Mouse (Mus musculus) hindbrain, embryonic 13.5 days (tissue): ENCODE measurements around the gene Clba1. TPM values are rescaled to one million over a fixed set of nuclear protein-coding genes. Genes with fewer than 3 reads are reported as not detected.
"Not testable (repeated sequence)": the region's sequence is repeated elsewhere in the genome, so short reads cannot be mapped to it uniquely, and the experiment has no call there.

ENCODE experiments used
- ATAC-seq: fragments of 200-750 bp; cut with Nextera tagmentation; 2 replicates; pipeline ENCODE4 v1.8.0; 2017; ENCODE audit warnings: moderate TSS enrichment; ENCODE audit not compliant: low FRiP score
- H3K27ac ChIP-seq: fragments of 300-500 bp; sonication (generic); 2 replicates; pipeline ENCODE4 v1.5.1; 2015; ENCODE audit warnings: inconsistent platforms, mild to moderate bottlenecking, moderate library complexity
- H3K27me3 ChIP-seq: fragments of 300-500 bp; sonication (generic); 2 replicates; pipeline ENCODE4 v1.6.1; 2015; ENCODE audit warnings: mild to moderate bottlenecking, inconsistent platforms
- H3K36me3 ChIP-seq: fragments of 300-500 bp; sonication (generic); 2 replicates; pipeline ENCODE4 v1.6.1; 2015; ENCODE audit warnings: mild to moderate bottlenecking, inconsistent platforms
- H3K4me1 ChIP-seq: fragments of 300-500 bp; sonication (generic); replicated peaks from 2 replicates; pipeline ENCODE4 v1.6.1; 2015; ENCODE audit warnings: inconsistent platforms
- H3K4me2 ChIP-seq: fragments of 300-500 bp; sonication (generic); 2 replicates; pipeline ENCODE4 v1.6.1; 2015; ENCODE audit warnings: inconsistent platforms, mild to moderate bottlenecking, moderate library complexity
- H3K4me3 ChIP-seq: fragments of 300-500 bp; sonication (generic); 2 replicates; pipeline ENCODE4 v1.5.1; 2015; ENCODE audit warnings: mild to moderate bottlenecking, inconsistent platforms
- H3K9ac ChIP-seq: fragments of 300-500 bp; sonication (generic); 2 replicates; pipeline ENCODE4 v1.6.1; 2015; ENCODE audit warnings: mild to moderate bottlenecking, inconsistent platforms
- H3K9me3 ChIP-seq: fragments of 300-500 bp; sonication (generic); 2 replicates; pipeline ENCODE4 v1.6.1; 2016; ENCODE audit warnings: inconsistent platforms
- WGBS: fragments of 180-500 bp; shearing (Covaris S2); methylation state at CpG from one replicate; pipeline ENCODE4 v1.1.7; 2015; 5-methylcytosine and 5-hydroxymethylcytosine counted together
- polyA plus RNA-seq: library from polyadenylated mRNA; unstranded; fragments of >200 nt; fragmentation: Nextera tagmentation; extraction: Ambion mirVana; gene quantifications from 2 replicates; pipeline ENCODE4 v1.2.1, GENCODE M21; 2015

Clba1 gene
- polyA plus RNA-seq, 1 experiment from 2014 or later: 21.9 TPM

DNA sequence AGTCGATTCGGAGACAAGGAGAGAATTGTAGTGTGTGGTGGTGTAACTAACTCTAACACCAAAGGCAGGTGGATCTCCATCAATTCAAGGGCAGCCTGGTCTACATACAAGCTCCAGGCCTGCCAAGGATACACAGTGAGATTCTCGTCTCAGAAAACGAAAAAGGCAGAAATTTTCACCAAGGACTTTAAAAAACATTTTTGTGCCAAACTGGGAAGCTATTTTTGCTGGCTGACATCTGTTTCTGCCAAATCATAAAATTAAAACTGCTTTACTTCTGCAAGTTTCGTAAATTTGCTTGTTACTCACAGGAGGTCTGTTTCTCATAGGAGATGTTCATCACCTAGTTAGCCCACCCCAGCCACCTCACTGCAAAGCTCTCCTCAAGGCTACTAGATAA lies 17.2 kb downstream of the Clba1 start:
- WGBS: 90% methylated on average over 5 of the region's 5 CpGs
- peaks cover 63% of the 10 kb centered on the region for H3K4me1 ChIP-seq

DNA sequence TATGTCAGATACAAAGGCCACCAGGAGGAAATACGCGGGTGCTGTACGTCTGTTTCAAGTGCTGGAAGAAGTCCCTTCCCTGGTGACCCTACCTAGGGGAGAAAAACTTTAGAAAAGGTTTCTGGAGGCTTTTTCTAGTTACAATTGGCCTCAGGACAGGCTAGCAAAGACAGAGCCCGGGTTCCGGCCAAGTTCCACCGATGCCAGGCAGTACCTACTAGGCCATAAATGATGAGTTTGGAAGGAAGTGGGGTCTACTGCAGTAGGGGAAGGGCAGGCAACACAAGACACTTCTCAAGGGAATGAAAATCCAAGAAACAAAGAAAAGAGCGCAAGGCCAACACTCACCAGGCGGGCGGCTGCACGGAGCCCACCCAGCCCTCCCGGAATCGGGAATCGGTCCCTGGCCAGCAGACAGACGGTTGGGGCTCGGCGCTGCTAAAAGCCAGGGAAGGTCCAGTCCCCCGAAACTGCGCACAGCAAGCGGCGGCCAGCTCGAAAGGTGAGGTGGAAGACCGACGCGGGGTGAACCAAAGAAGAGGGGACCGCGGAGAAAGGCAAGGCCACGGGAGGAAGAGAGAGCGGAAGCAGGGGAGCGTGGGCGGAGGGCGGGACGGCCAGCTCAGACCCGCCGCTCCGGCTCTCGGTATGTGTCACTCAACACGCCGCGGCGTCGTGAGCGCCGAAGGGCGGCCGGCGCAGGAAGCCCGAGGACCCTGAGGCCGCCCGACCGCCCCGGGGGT lies 19.9 kb downstream of the Clba1 start:
- peak overlapping the region; percentile 91 for H3K9ac ChIP-seq
- WGBS: under 1% methylated on average over 48 of the region's 51 CpGs
- peak overlapping the region; percentile 78 for H3K4me3 ChIP-seq
- H3K4me1 ChIP-seq: peaks cover 65% of the 10 kb centered on the region
- peak; percentile 82 for ATAC-seq
- no peaks in the 10 kb centered on the region for H3K27me3 ChIP-seq
- H3K9me3 ChIP-seq: no peaks in the 10 kb centered on the region
- H3K4me2 ChIP-seq: peak overlapping the region; percentile 86
- H3K36me3 ChIP-seq: peaks cover 42% of the 10 kb centered on the region
- peak overlapping the region; percentile 94 for H3K27ac ChIP-seq

More for the DNA sequence above, 17.2 kb downstream of the Clba1 start:
- no peak overlapping the region for H3K4me3 ChIP-seq
- H3K4me2 ChIP-seq: no peak overlapping the region
- H3K9me3 ChIP-seq: no peaks in the 10 kb centered on the region
- H3K9ac ChIP-seq: peak overlapping the region; percentile 91; the same call in 1 of the 2 replicates
- no peak overlapping the region for H3K27ac ChIP-seq
- no peak for ATAC-seq
- H3K27me3 ChIP-seq: no peaks in the 10 kb centered on the region
- peaks cover 43% of the 10 kb centered on the region for H3K36me3 ChIP-seq

DNA sequence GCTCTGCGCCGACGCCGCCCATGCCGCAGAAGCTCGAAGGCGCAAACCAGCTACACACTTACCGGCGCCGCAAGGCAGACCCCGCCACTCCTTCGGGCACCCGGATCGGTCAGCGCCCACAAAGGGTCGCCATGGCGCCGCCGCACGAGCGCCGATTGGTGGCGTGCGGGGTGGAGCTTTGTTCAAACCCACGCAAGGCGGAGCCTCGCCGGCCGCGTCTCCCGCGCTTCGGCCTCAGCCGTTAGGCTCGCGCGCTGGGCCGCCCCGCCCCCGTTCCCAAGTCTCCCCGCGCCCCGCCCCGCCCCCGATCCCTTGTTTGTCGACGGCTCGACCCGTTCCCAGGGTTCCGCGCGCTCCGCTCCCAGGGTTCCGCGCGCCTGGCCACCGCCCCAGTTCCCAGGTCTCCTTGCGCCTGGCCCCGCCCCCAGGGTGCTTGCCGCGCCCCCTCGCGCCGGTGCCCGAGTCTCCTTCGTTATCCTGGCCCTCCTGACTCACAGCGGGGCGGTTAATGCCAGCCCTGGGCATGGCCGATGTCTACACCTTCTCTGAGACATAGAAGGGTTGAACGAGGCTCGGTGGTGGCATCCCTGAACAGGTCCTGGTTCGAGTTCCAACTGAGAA lies 20.6 kb downstream of the Clba1 start, which contains the start of gene Cdca4:
Cdca4 (minus strand) TSS at position 180 of the 621 bp plus-strand sequence.
- peak; percentile 98 for ATAC-seq
- Histone ChIP-seq H3K27ac (peak within 1 kb of the TSS; percentile 94), H3K27me3 (no peaks in the 10 kb centered on the region), H3K4me2 (peak within 1 kb of the TSS; percentile 86), H3K9me3 (no peaks in the 10 kb centered on the region), H3K4me3 (peak within 1 kb of the TSS; percentile 78), H3K9ac (peak within 1 kb of the TSS; percentile 91), H3K4me1 (peaks cover 59% of the 10 kb centered on the region), H3K36me3 (peaks cover 42% of the 10 kb centered on the region)
- under 1% methylated on average over 62 of the region's 72 CpGs for WGBS

DNA sequence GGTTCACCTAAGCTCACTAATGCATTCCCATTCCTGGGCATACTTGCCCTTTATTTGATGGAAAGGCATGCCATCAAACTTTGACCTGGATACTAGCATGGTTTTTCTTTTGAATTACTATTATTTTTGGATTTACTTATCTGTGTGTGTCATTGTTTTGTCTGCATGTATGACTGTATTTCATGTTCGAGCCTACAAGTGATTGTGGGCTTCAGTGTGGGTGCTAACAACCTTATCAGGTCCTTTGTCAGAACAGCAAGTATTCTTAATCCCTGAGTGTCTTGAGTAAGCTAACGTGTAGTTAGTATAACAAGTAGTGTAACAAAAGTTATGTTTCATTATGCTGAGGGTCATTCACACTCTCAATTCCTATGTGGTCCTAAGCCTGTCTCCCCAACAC lies 21.4 kb downstream of the Clba1 start:
- H3K4me3 ChIP-seq: peak overlapping the region; percentile 64
- H3K4me1 ChIP-seq: peaks cover 51% of the 10 kb centered on the region
- 27% methylated on average over 2 of the region's 2 CpGs for WGBS
- no peaks in the 10 kb centered on the region for H3K9me3 ChIP-seq
- H3K36me3 ChIP-seq: peaks cover 34% of the 10 kb centered on the region
- H3K27me3 ChIP-seq: no peaks in the 10 kb centered on the region
- no peak for ATAC-seq
- peak overlapping the region; percentile 77 for H3K4me2 ChIP-seq
- H3K9ac ChIP-seq: peak overlapping the region; percentile 85
- H3K27ac ChIP-seq: peak overlapping the region; percentile 82

DNA sequence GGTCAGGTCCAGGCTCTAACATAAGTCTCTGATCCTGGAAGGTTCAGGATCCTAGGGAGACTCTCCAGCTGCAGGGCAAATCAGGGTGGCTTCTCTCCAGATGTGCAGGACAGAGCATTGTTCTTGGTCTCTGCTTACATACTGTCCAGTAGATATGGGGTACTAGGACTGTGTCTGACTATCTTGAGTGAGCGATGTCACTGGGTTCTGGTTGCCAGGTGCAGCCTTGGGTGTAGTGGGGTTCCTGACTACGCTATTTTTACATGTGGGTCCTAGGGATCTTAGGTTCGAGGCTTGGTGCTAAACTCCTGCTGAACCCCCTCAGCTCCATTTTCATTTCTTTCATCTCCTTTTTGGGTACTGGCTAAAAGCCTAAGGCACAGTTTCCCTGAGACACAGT lies 21.8 kb downstream of the Clba1 start:
- H3K36me3 ChIP-seq: peaks cover 33% of the 10 kb centered on the region
- H3K27me3 ChIP-seq: no peaks in the 10 kb centered on the region
- H3K4me2 ChIP-seq: peak overlapping the region; percentile 77
- 89% methylated on average over 3 of the region's 3 CpGs for WGBS
- no peaks in the 10 kb centered on the region for H3K9me3 ChIP-seq
- ATAC-seq: no peak
- peak overlapping the region; percentile 82; the same call in 1 of the 2 replicates for H3K27ac ChIP-seq
- peak overlapping the region; percentile 85 for H3K9ac ChIP-seq
- peaks cover 48% of the 10 kb centered on the region for H3K4me1 ChIP-seq
- peak overlapping the region; percentile 64 for H3K4me3 ChIP-seq

DNA sequence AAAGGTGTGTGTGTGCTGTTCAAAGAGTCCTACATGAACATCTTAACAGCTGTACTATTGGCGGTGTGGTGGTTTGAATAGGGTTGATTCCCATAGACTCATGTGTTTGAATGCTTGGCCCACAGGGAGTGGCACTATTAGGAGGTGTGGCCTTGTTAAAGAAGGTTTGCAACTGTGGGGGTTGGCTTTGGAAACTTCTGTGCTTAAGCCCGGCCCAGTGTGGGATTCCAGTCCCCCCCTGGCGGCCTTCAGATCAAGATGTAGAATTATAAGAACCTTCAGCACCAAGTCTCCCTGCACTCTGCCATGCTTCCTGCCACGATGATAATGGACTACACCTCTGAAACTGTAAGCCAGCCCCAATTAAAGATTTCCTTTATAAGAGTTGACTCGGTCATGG lies 23.7 kb downstream of the Clba1 start:
- no peak overlapping the region for H3K4me3 ChIP-seq
- 92% methylated on average over 5 of the region's 5 CpGs for WGBS
- H3K36me3 ChIP-seq: peaks cover 22% of the 10 kb centered on the region
- H3K4me2 ChIP-seq: no peak overlapping the region
- no peaks in the 10 kb centered on the region for H3K9me3 ChIP-seq
- no peak for ATAC-seq
- H3K27me3 ChIP-seq: no peaks in the 10 kb centered on the region
- peaks cover 30% of the 10 kb centered on the region for H3K4me1 ChIP-seq
- H3K27ac ChIP-seq: no peak overlapping the region
- H3K9ac ChIP-seq: no peak overlapping the region

DNA sequence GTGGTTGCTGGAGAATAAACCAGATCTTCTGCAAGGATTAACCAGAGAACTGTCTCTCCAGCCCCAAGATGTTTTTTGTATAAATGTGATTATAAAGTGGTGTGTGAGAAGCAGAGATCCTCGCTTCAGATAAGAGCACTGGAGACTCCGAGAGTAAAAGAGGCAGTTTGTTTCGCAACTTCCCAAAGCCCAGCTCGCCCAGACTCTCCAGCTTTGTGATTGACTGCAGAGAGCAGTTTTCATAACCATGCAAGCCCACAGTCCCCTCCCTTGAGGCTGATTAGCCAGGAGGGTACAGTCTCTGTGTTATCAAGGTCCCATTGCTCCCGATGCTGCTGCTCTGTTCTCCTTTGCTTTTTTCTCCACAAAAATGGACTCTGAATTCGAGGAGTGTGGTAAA lies 24.8 kb downstream of the Clba1 start:
- Histone ChIP-seq H3K9ac (no peak overlapping the region), H3K27me3 (no peaks in the 10 kb centered on the region), H3K4me3 (no peak overlapping the region), H3K4me2 (no peak overlapping the region), H3K4me1 (peaks cover 21% of the 10 kb centered on the region), H3K36me3 (peaks cover 18% of the 10 kb centered on the region), H3K9me3 (no peaks in the 10 kb centered on the region), H3K27ac (no peak overlapping the region)
- ATAC-seq: no peak
- 93% methylated on average over 6 of the region's 6 CpGs for WGBS

DNA sequence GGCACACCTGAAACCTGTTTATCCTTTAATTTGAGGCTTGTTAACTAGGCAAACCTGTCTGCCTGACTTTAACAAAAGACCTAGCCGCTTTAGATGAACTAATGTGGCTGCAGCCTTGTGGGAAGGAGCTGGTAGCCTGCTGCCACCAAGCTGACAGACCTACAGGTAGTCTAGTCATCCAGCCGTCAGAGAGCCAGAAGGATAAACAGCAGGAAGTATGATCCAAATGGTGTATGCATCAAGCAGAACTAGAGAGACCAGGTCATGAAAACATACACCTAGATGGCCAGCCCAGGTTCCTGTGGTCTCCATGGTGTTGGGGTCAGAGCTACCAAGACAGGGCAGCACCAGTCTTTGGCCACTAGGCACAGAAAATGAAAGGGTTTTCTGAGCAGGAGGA lies 26.3 kb downstream of the Clba1 start:
- WGBS: 75% methylated on average over 2 of the region's 2 CpGs
- ATAC-seq: no peak
- no peak overlapping the region for H3K4me2 ChIP-seq

DNA sequence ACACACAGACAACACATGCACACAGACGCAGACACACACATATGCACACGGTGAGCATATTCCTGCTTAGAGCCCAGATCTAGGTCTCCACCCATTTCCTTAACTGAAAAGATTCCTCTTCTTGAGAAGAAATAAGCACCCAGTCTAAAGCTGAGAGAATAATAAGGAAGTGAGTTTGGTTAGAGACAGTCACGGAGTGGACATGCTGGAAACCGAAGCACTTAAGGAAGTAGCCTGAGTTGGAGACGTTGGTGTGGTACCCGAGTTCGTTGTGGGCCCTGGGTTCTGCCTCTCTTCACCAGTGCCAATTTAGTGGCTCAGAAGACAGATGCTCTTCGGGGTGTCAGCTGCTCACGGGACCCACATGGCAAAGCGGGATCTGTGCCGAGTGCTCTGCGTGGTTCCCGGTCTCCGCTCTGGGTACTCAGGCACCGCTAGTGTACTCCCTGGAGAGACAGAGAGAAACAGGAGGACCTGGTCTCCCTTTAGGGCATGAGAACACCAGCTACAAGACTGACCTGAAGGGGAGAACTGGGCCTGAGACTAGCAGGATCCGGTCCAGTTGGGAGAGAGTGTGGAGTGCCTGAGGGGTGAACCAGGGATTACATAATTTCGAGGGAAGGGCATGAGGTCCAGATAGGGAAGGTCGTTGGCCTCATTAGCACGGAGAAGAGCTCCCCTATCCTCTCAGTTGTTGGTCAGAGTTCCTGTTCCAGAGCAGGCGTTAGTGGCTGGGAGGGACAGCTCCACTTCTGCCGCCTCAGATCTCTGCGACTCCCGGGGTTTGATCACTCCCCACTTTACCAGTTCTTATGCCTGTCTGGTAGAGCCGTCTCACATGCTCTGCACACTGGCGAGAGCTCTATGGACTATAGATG lies 31.7 kb downstream of the Clba1 start:
- Histone ChIP-seq H3K4me1 (no peaks in the 10 kb centered on the region), H3K27ac (no peak overlapping the region), H3K36me3 (no peaks in the 10 kb centered on the region), H3K27me3 (peaks cover 3% of the 10 kb centered on the region; the same call in 1 of the 2 replicates), H3K4me3 (no peak overlapping the region), H3K9me3 (peaks cover 4% of the 10 kb centered on the region), H3K9ac (no peak overlapping the region), H3K4me2 (no peak overlapping the region)
- ATAC-seq: no peak
- 85% methylated on average over 25 of the region's 25 CpGs for WGBS

More for the DNA sequence above, 26.3 kb downstream of the Clba1 start:
- H3K36me3 ChIP-seq: peaks cover 18% of the 10 kb centered on the region
- H3K9me3 ChIP-seq: peaks cover 4% of the 10 kb centered on the region
- H3K9ac ChIP-seq: no peak overlapping the region
- H3K27me3 ChIP-seq: no peaks in the 10 kb centered on the region
- H3K27ac ChIP-seq: no peak overlapping the region
- no peak overlapping the region for H3K4me3 ChIP-seq
- peaks cover 19% of the 10 kb centered on the region for H3K4me1 ChIP-seq

DNA sequence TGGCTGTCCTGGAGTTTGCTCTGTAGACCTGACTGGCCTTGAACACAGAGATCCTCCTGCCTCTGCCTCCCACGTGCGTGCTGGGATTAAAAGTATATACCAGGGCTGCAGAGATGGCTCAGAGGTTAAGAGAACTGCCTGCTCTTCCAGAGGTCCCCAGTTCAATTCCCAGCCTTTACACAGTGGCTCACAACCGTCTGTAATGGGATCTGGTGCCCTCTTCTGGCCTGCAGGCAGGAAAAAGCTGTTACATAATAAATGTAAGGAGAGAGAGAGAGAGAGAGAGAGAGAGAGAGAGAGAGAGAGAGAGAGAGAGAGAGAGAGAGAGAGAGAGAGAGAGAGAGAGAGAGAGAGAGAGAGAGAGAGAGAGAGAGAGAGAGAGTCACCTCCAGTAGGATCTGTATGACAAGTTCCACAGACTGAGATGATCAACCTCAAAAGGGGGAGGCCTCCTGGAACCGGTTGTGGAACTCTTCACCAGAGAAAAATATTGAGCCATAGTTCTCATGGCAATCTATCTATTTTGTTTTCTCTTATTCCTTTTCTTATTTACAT lies 32.7 kb downstream of the Clba1 start:
- H3K27ac ChIP-seq, H3K27me3 ChIP-seq, H3K4me1 ChIP-seq, H3K9me3 ChIP-seq, H3K4me3 ChIP-seq, H3K4me2 ChIP-seq, H3K9ac ChIP-seq, H3K36me3 ChIP-seq, ATAC-seq: not testable (repeated sequence)
- WGBS: 77% methylated on average over 4 of the region's 4 CpGs

DNA sequence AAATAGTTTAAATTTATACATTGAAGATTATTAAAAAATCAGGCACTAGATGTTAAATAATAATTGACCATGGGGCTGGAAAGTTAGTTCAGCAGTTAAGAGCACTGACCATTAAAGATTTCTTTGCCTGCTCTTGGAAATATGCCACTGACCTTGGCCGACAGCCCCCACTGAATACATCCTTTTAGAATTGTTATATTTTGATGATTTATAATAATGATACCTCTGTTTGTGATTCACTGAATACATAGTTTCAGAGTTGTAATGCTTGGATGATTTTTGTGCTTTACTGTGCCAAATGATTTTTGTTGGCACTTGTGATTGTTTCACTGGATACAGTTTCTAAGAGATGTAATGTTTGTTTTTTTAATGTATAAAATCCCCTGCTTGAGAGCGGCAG lies 33.4 kb downstream of the Clba1 start:
- not testable (repeated sequence) for ATAC-seq

DNA sequence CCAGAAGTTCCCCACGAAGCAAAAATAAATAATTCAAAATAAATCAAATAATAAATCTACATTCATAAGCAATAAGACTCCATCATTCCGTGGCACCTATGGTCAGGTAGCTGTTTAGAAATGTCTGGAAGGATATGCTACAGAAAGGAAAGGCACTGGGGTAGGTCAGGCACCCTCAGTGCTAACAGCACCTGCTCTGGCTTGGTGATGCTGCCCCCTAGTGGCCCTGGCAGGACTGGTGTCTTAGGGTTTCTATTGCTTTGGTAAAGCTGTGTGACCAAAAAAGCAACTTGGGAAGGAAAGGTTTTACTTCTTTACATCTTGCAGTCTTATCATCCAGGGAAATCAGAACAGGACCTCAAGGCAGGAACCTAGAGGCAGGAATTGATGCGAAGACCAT lies 35.1 kb downstream of the Clba1 start:
- no peaks in the 10 kb centered on the region for H3K4me1 ChIP-seq
- no peak overlapping the region for H3K4me3 ChIP-seq
- no peak overlapping the region for H3K4me2 ChIP-seq
- no peak overlapping the region for H3K27ac ChIP-seq
- WGBS: 15% methylated on average over 3 of the region's 3 CpGs
- H3K9me3 ChIP-seq: peaks cover 4% of the 10 kb centered on the region
- peaks cover 3% of the 10 kb centered on the region; the same call in 1 of the 2 replicates for H3K27me3 ChIP-seq
- peak; percentile 71; the same call in 1 of the 2 replicates for ATAC-seq
- no peaks in the 10 kb centered on the region for H3K36me3 ChIP-seq
- H3K9ac ChIP-seq: no peak overlapping the region

More for the DNA sequence above, 33.4 kb downstream of the Clba1 start:
- H3K27ac ChIP-seq, H3K27me3 ChIP-seq, H3K4me2 ChIP-seq, H3K36me3 ChIP-seq, H3K9ac ChIP-seq, H3K4me1 ChIP-seq, H3K4me3 ChIP-seq, H3K9me3 ChIP-seq: not testable (repeated sequence)
- WGBS: 92% methylated on average over 2 of the region's 2 CpGs
